Mouse (Mus musculus) gastrocnemius, postnatal 4 days (tissue): ENCODE data around the gene Il23a. TPM values are rescaled to one million over a fixed set of nuclear protein-coding genes. Genes with fewer than 3 reads are reported as not detected.
"Not testable (repeated sequence)": the region's sequence is repeated elsewhere in the genome, so short reads cannot be mapped to it uniquely, and the experiment has no call there.

Source experiments
- DNase-seq, 2 experiments: peaks; one replicate each; pipeline ENCODE4 v3.0.0; 2021 to 2022; ENCODE audit warnings: low spot score in 2 of 2, mixed read lengths in 2 of 2
- total RNA-seq, 2 experiments: library from RNA; stranded (reverse); gene quantifications; 2 replicates each; pipeline ENCODE4 v1.2.3; 2021

Gene Il23a
- total RNA-seq, 2 experiments from 2014 or later: not detected

GRCm38 (mm10) chr10:128309654-128310053 is 11.1 kb upstream of the Il23a start:
- no peak for DNase-seq

- peak; percentile 95 to 98 for DNase-seq
Measured at GRCm38 (mm10) chr10:128303126-128304021, 4.8 kb upstream of the Il23a start, which contains the start of gene Pan2. Pan2 (plus strand) TSS chr10:128303335.

- DNase-seq: no peak
Measured at GRCm38 (mm10) chr10:128302785-128303125, 4.2 kb upstream of the Il23a start.

- DNase-seq: no peak
Measured at GRCm38 (mm10) chr10:128302357-128302756, 3.8 kb upstream of the Il23a start.

- DNase-seq: no peak
Measured at GRCm38 (mm10) chr10:128298243-128298642, 309 bp downstream of the Il23a start.

- no peak for DNase-seq
Measured at GRCm38 (mm10) chr10:128297622-128298021, 930 bp downstream of the Il23a start.

GRCm38 (mm10) chr10:128297221-128297620 is 1.3 kb downstream of the Il23a start:
- no peak for DNase-seq

GRCm38 (mm10) chr10:128296370-128297090 is 2.0 kb downstream of the Il23a start:
- no peak for DNase-seq

GRCm38 (mm10) chr10:128290594-128290993 is 8.0 kb downstream of the Il23a start:
- peak in 1 of 2 experiments; percentile 38 for DNase-seq

- DNase-seq: peak in 1 of 2 experiments; percentile 66
Measured at GRCm38 (mm10) chr10:128283604-128284579, 14.7 kb downstream of the Il23a start.

- DNase-seq: no peak
Measured at GRCm38 (mm10) chr10:128282886-128283450, 15.6 kb downstream of the Il23a start.

GRCm38 (mm10) chr10:128281682-128282081 is 16.9 kb downstream of the Il23a start:
- DNase-seq: no peak

- DNase-seq: no peak
Measured at GRCm38 (mm10) chr10:128280943-128281342, 17.6 kb downstream of the Il23a start.

GRCm38 (mm10) chr10:128278158-128278557 is 20.4 kb downstream of the Il23a start:
- DNase-seq: no peak

- not testable (repeated sequence) for DNase-seq
Measured at GRCm38 (mm10) chr10:128275374-128275773, 23.2 kb downstream of the Il23a start.

GRCm38 (mm10) chr10:128272819-128273439 is 25.6 kb downstream of the Il23a start:
- DNase-seq: not testable (repeated sequence)

GRCm38 (mm10) chr10:128271883-128272282 is 26.7 kb downstream of the Il23a start:
- DNase-seq: no peak

- no peak for DNase-seq
Measured at GRCm38 (mm10) chr10:128270866-128271265, 27.7 kb downstream of the Il23a start.

GRCm38 (mm10) chr10:128270287-128270841 is 28.2 kb downstream of the Il23a start, which contains the start of gene Stat2:
Stat2 (plus strand) TSS chr10:128270559.
- peak; percentile 92 to 96 for DNase-seq
